Mouse (Mus musculus): ENCODE results near the gene Tcp1. TPM values are rescaled to one million over a fixed set of nuclear protein-coding genes. Genes with fewer than 3 reads are reported as not detected.

Tcp1 gene
- polyA plus RNA-seq (2016; fragmentation: Nextera tagmentation; extraction: Ambion mirVana): 404 and 413 TPM in 2 replicates

GRCm38 (mm10) chr17:12915488-12915880, at the start of gene Tcp1:
Tcp1 (plus strand) TSS chr17:12915701.
- H3K4me1 ChIP-seq: peaks cover 21% of the 10 kb centered on the region
- no peak for ATAC-seq

DNA sequence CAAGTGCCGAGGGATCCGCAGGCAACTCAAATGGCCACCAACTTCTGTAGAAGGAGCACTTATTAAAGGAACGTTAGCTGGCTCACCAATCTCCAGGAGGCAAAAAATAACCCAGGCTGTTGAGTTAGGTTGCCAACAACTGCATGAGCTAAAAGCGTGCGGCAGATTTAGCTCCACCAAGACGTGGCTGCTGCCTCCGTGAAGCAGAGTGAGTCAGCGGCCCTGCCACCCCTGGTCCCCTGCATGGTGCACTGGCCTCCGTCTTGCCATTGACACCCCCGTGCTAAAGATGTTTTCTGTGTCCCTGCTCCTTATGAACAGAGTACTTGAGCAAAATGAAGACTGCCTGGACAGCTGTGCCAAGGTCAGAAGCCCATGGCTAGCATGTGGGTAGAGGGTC, 48.6 kb upstream of the Tcp1 start:
- no peak overlapping the region for H3K4me3 ChIP-seq
- H3K4me1 ChIP-seq: no peaks in the 10 kb centered on the region
- H3K36me3 ChIP-seq: no peaks in the 10 kb centered on the region
- H3K27ac ChIP-seq: no peak overlapping the region
- 59% methylated on average over 10 of the region's 10 CpGs for WGBS (ENCODE audit: insufficient replicate concordance)
- no peaks in the 10 kb centered on the region for H3K9me3 ChIP-seq (replicated peaks)
- peaks cover 47% of the 10 kb centered on the region for H3K27me3 ChIP-seq (replicated peaks)
- H3K9ac ChIP-seq: no peak overlapping the region
- no peak for ATAC-seq
- H3K4me2 ChIP-seq: no peak overlapping the region

More at GRCm38 (mm10) chr17:12915488-12915880, at the start of gene Tcp1:
- H3K36me3 ChIP-seq: peaks cover 72% of the 10 kb centered on the region
- no peaks in the 10 kb centered on the region for H3K9me3 ChIP-seq (replicated peaks)
- no peaks in the 10 kb centered on the region for H3K27me3 ChIP-seq (replicated peaks)
- under 1% methylated on average over 18 of the region's 18 CpGs for WGBS (ENCODE audit: insufficient replicate concordance)
- H3K27ac ChIP-seq: peak within 1 kb of the TSS; percentile 96
- peak within 1 kb of the TSS; percentile 98 for H3K9ac ChIP-seq
- H3K4me3 ChIP-seq: peak within 1 kb of the TSS; percentile 96
- peak within 1 kb of the TSS; percentile 85 for H3K4me2 ChIP-seq

GRCm38 (mm10) chr17:12868043-12868442, 47.5 kb upstream of the Tcp1 start, which contains the start of gene Mas1:
Mas1 (minus strand) TSS chr17:12868143.
- Histone ChIP-seq H3K27ac (no peak within 1 kb of the TSS), H3K36me3 (no peaks in the 10 kb centered on the region), H3K27me3 (replicated peaks) (peaks cover 52% of the 10 kb centered on the region), H3K4me3 (no peak within 1 kb of the TSS), H3K4me2 (no peak within 1 kb of the TSS), H3K9me3 (replicated peaks) (no peaks in the 10 kb centered on the region), H3K9ac (no peak within 1 kb of the TSS), H3K4me1 (no peaks in the 10 kb centered on the region)
- no peak for ATAC-seq
- 36% methylated on average over 2 of the region's 2 CpGs for WGBS (ENCODE audit: insufficient replicate concordance)

- Histone ChIP-seq H3K27ac (no peak overlapping the region), H3K36me3 (no peaks in the 10 kb centered on the region), H3K4me2 (no peak overlapping the region), H3K4me3 (no peak overlapping the region), H3K9me3 (replicated peaks) (no peaks in the 10 kb centered on the region), H3K27me3 (replicated peaks) (peaks cover 56% of the 10 kb centered on the region), H3K9ac (no peak overlapping the region), H3K4me1 (no peaks in the 10 kb centered on the region)
- ATAC-seq: no peak
- WGBS (ENCODE audit: insufficient replicate concordance): 17% methylated on average over 4 of the region's 4 CpGs
These were observed 46.9 kb upstream of the Tcp1 start for GRCm38 (mm10) chr17:12868640-12869039.

DNA sequence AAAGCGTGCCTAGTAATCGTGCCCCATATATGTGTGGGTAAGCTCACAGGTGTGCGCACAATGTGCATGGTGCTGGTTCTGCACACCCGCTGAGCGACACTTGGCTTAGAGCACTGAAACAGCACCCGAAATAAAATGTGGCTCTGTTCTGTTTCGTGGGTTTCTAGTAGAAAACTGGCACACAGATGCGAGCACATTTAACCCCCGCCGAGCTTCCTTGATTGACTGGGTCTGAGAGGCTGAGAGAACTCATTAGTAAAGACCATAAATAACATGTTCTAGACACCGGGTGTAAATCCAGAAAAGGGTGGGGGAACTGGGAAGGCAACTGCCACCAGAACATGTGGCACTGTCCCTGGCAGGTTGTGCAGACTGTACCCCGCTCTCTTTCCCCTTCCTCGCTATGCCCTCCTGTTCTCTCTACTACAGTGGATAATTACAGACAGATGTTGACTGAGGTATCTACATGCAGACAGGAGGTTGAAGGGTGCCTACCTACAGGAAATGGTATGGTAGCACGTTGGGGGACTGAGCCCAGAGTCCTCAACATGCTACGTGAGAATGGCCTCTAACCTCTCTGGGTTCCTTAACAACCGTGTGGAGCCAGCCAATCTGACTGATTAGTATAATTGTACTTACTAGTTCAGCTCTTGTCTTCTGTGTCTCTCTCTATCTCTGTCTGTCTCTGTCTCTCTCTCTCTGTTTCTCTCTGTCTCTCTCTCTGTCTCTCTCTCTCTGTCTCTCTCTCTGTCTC, 43.0 kb upstream of the Tcp1 start:
- H3K4me2 ChIP-seq: no peak overlapping the region
- no peaks in the 10 kb centered on the region for H3K9me3 ChIP-seq (replicated peaks)
- H3K27ac ChIP-seq: no peak overlapping the region
- H3K27me3 ChIP-seq (replicated peaks): peaks cover 57% of the 10 kb centered on the region
- H3K4me1 ChIP-seq: no peaks in the 10 kb centered on the region
- H3K9ac ChIP-seq: no peak overlapping the region
- no peak overlapping the region for H3K4me3 ChIP-seq
- H3K36me3 ChIP-seq: no peaks in the 10 kb centered on the region
- ATAC-seq: no peak
- 59% methylated on average over 16 of the region's 16 CpGs for WGBS (ENCODE audit: insufficient replicate concordance)

GRCm38 (mm10) chr17:12875734-12876133, 39.8 kb upstream of the Tcp1 start, which contains the start of gene Mrgprh:
Mrgprh (plus strand) TSS chr17:12876034.
- Histone ChIP-seq H3K27ac (no peak within 1 kb of the TSS), H3K4me2 (no peak within 1 kb of the TSS), H3K9me3 (replicated peaks) (no peaks in the 10 kb centered on the region), H3K4me3 (no peak within 1 kb of the TSS), H3K4me1 (0 out of 2 replicates have a peak, but pooled peaks cover 5% of the 10 kb centered on the region), H3K27me3 (replicated peaks) (peaks cover 37% of the 10 kb centered on the region), H3K36me3 (no peaks in the 10 kb centered on the region), H3K9ac (no peak within 1 kb of the TSS)
- no peak for ATAC-seq
- WGBS (ENCODE audit: insufficient replicate concordance): 42% methylated on average over 5 of the region's 5 CpGs

GRCm38 (mm10) chr17:12880178-12880577, 35.3 kb upstream of the Tcp1 start:
- peaks cover 9% of the 10 kb centered on the region; the same call in 1 of the 2 replicates for H3K27me3 ChIP-seq (replicated peaks)
- H3K9ac ChIP-seq: peak overlapping the region; percentile 22; the same call in 1 of the 2 replicates
- peak overlapping the region; percentile 42 for H3K4me2 ChIP-seq
- H3K4me1 ChIP-seq: 0 out of 2 replicates have a peak, but pooled peaks cover 5% of the 10 kb centered on the region
- ATAC-seq: peak; percentile 67
- H3K9me3 ChIP-seq (replicated peaks): no peaks in the 10 kb centered on the region
- 3% methylated on average over 14 of the region's 14 CpGs for WGBS (ENCODE audit: insufficient replicate concordance)
- H3K27ac ChIP-seq: no peak overlapping the region
- no peaks in the 10 kb centered on the region for H3K36me3 ChIP-seq
- H3K4me3 ChIP-seq: no peak overlapping the region

DNA sequence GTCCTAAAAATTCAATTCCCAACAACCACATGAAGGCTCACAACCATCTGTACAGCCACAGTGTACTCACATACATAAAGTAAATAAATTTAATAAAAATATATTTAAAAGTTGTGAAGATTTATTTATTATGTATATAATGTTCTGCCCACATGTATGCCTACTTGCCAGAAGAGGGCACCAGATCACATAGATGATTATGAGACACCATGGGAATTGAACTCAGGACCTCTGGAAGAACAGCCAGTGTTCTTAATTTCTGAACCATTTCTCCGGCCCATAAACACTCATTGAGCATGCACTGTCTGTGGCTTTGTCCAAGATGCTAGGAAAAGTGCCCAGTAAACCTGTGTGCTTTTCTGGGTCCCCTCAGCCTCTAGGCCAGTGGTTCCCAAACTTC, 34.3 kb upstream of the Tcp1 start:
- H3K9ac ChIP-seq: no peak overlapping the region
- no peak overlapping the region for H3K27ac ChIP-seq
- H3K4me2 ChIP-seq: no peak overlapping the region
- no peaks in the 10 kb centered on the region for H3K36me3 ChIP-seq
- H3K27me3 ChIP-seq (replicated peaks): peaks cover 9% of the 10 kb centered on the region; the same call in 1 of the 2 replicates
- no peaks in the 10 kb centered on the region for H3K9me3 ChIP-seq (replicated peaks)
- H3K4me3 ChIP-seq: no peak overlapping the region
- no peak for ATAC-seq
- WGBS (ENCODE audit: insufficient replicate concordance): 58% methylated on average over 1 of the region's 1 CpGs
- 0 out of 2 replicates have a peak, but pooled peaks cover 5% of the 10 kb centered on the region for H3K4me1 ChIP-seq

DNA sequence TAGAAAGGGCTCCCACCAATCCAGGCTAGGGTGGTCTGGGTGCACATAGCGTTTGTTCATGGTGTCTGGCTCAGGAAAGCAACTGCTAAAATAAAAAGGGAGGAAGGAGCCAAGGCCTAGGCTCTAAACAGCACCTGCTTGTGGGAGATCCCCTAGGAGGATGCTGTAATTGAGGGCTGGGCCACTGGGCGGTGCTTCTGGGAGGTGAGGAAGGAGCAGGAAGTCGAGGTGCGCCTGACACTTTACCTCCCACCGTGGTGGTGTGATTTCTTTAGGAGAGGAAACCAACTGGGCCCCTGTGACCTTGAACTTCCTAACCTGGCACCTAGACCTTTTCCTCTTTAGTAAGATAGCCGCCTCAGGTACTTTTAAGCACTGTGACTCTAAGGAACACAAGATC, 28.9 kb upstream of the Tcp1 start:
- Histone ChIP-seq H3K27me3 (replicated peaks) (no peaks in the 10 kb centered on the region), H3K4me2 (no peak overlapping the region), H3K9me3 (replicated peaks) (no peaks in the 10 kb centered on the region), H3K4me1 (no peaks in the 10 kb centered on the region), H3K36me3 (peaks cover 13% of the 10 kb centered on the region), H3K4me3 (no peak overlapping the region), H3K9ac (no peak overlapping the region), H3K27ac (no peak overlapping the region)
- no peak for ATAC-seq
- 37% methylated on average over 6 of the region's 6 CpGs for WGBS (ENCODE audit: insufficient replicate concordance)

DNA sequence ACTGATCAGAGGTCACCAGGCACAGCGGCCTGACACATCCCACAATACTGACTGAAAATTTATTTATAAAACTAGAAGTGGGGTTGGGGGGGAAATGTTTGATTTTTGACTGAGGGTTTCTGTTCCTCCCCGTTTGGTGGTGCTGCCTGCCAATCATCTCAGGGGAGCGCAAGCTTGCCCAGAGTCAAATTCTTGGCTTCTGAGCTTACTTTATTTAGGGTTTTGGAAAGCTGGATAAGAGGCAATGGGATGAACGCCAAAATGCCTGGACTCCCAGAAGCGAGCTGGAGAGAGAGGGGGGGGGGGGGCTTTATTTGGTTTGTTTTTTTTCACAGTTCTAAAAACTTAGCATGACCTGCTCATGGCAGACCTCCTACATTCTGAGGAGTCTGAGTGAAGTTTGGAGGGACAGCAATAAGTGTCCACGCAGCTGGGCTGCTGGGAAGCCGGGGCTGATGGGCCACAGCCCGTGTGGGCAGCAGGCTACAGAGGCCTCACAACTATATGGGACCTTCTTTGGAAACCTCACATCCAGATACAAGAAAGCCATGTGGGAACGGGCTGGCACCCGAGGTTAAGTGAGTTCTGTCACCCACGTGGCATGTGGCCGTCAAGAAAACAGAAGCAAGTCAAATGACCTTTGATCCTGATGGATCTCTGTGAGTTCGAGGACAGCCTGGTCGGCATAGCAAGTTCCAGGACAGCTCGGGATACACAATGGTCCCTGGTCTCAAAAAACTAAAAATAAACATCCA, 28.3 kb upstream of the Tcp1 start:
- H3K36me3 ChIP-seq: peaks cover 15% of the 10 kb centered on the region
- no peak overlapping the region for H3K4me2 ChIP-seq
- H3K27me3 ChIP-seq (replicated peaks): no peaks in the 10 kb centered on the region
- no peak overlapping the region for H3K27ac ChIP-seq
- no peaks in the 10 kb centered on the region for H3K4me1 ChIP-seq
- ATAC-seq: no peak
- WGBS (ENCODE audit: insufficient replicate concordance): 75% methylated on average over 15 of the region's 15 CpGs
- H3K4me3 ChIP-seq: no peak overlapping the region
- no peak overlapping the region for H3K9ac ChIP-seq
- no peaks in the 10 kb centered on the region for H3K9me3 ChIP-seq (replicated peaks)

GRCm38 (mm10) chr17:12891054-12891453, 24.4 kb upstream of the Tcp1 start:
- WGBS (ENCODE audit: insufficient replicate concordance): 70% methylated on average over 4 of the region's 4 CpGs
- H3K4me2 ChIP-seq: no peak overlapping the region
- H3K27me3 ChIP-seq (replicated peaks): no peaks in the 10 kb centered on the region
- no peak overlapping the region for H3K9ac ChIP-seq
- no peak overlapping the region for H3K27ac ChIP-seq
- peaks cover 27% of the 10 kb centered on the region for H3K36me3 ChIP-seq
- H3K4me1 ChIP-seq: no peaks in the 10 kb centered on the region
- H3K9me3 ChIP-seq (replicated peaks): no peaks in the 10 kb centered on the region
- no peak for ATAC-seq
- H3K4me3 ChIP-seq: no peak overlapping the region

DNA sequence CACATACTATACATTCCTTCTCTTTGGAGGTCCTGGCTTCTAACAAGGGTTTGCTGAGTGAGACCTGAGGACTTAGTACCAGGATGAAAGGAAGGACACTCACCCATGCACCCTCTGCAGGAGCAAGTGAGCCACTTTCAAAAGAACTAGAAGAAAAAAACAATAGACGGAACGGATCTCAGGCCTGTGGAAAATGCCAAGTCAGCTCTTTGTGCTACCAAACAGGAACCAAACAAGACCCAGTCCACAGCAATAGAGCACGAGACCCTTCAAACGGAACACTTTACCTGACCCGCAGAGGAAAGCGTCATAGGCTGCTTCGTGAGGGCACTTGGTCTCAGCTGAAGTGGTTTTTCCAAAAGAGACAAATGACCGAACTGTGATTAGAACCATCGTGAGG, 23.5 kb upstream of the Tcp1 start:
- Histone ChIP-seq H3K4me1 (no peaks in the 10 kb centered on the region), H3K4me3 (no peak overlapping the region), H3K36me3 (peaks cover 36% of the 10 kb centered on the region), H3K9me3 (replicated peaks) (no peaks in the 10 kb centered on the region), H3K27ac (no peak overlapping the region), H3K4me2 (no peak overlapping the region), H3K9ac (no peak overlapping the region), H3K27me3 (replicated peaks) (no peaks in the 10 kb centered on the region)
- no peak for ATAC-seq
- 84% methylated on average over 9 of the region's 9 CpGs for WGBS (ENCODE audit: insufficient replicate concordance)

Data from liver, embryonic 12.5 days (tissue).